Mouse (Mus musculus) frontal cortex, adult (tissue): ENCODE results near the gene Coq7.

ENCODE experiments used
- ATAC-seq: cut with Nextera tagmentation; 2 replicates; pipeline ENCODE4 v1.9.2; 2017; ENCODE audit warnings: mild to moderate bottlenecking, moderate library complexity, mixed read lengths; ENCODE audit not compliant: low TSS enrichment

Coq7 gene

GRCm38 (mm10) chr7:118461400-118462136 is 71.6 kb downstream of the Coq7 start:
- no peak for ATAC-seq
